8 mouse cellular contexts compared by ENCODE assay signal in the genomic region with DNA sequence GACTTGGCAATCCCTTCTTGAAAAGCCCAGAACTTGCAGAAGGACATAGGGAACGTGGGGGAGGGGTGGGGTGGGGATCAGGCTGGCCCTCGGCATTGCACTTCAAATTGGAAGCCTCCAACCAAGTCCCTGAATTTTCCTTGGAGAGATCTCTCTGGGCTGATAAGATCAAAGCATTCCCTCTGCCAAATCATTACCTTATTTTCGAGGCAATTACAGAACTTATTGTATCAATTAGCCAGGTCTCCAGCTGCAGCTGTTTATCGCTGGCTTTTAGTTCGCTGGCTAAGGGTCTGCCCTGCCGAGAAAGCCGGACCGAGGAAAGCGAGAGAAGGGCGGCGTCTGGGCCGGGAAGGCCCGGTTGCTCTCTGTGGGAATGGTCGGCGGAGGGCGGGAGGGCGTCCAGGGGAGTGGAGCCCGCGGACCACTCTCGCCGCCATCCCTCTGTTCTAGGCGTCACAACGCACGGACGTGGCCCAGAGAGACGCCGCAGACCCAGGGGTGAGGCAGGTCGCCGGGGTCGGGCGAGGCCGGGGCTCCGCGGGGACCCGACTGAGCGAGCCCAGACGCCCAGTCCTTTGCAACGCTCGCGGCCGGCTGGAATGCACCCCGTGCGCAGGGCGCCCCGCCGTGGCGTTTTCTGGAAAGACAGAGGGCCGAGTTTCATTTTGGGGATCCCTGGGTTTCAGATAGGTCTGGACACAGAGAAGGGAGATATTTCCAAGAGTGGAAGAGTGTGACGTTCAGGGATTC. TPM values are rescaled to one million over a fixed set of nuclear protein-coding genes. Genes with fewer than 3 reads are reported as not detected.
DNase-seq lines count a peak whose midpoint lies in the region; ATAC-seq lines count a peak whose summit lies in the region.

No protein-coding gene starts in this region.

- H3K9me3 ChIP-seq in hindbrain, embryonic 16.5 days (ENCODE audit: control insufficient read depth, low read length) = no peaks in the 10 kb centered on the region

- H3K9ac ChIP-seq in hindbrain, embryonic 16.5 days (ENCODE audit: low read depth, low read length) = peak overlapping the region; percentile 68

- no peaks in the 10 kb centered on the region for H3K36me3 ChIP-seq in hindbrain, embryonic 16.5 days (ENCODE audit: control insufficient read depth, insufficient read depth, low read length)

- peaks cover 8% of the 10 kb centered on the region for H3K27me3 ChIP-seq in hindbrain, embryonic 16.5 days (replicated peaks; ENCODE audit: control insufficient read depth, insufficient read depth, low read length)

- no peaks in the 10 kb centered on the region for H3K4me1 ChIP-seq in hindbrain, embryonic 16.5 days (ENCODE audit: control insufficient read depth, insufficient read depth, low read depth, low read length)

- WGBS in hindbrain, embryonic 16.5 days = 1% methylated on average over 49 of the region's 49 CpGs

- peak; percentile 78 for ATAC-seq in hindbrain, embryonic 16.5 days

- DNase-seq in R1 (ENCODE audit: low read depth, low spot score) = peak; percentile 78
- peak; percentile 84 to 86 for DNase-seq in cerebellum, postnatal 14 days
- peak; percentile 93 for DNase-seq in gastrocnemius, adult 18-20 months (ENCODE audit: low spot score)
- peak; percentile 92 for DNase-seq in left cerebral cortex, adult 18-20 months (ENCODE audit: low spot score in 2 of 2)
- peak; percentile 92 to 96 for DNase-seq in lung, postnatal 4 days
- peak; percentile 83 to 90 for DNase-seq in right cerebral cortex, postnatal 10 days (ENCODE audit: low spot score in 2 of 2)
- DNase-seq in urinary bladder, postnatal 14 days (ENCODE audit: low spot score) = peak; percentile 92

- H3K27ac ChIP-seq in hindbrain, embryonic 16.5 days (ENCODE audit: low read depth, low read length) = 0 out of 2 replicates have a peak overlapping the region, but pooled peaks have one; percentile 7

- H3K4me3 ChIP-seq in hindbrain, embryonic 16.5 days (ENCODE audit: low read length) = peak overlapping the region; percentile 51

- H3K4me2 ChIP-seq in hindbrain, embryonic 16.5 days (ENCODE audit: low read length) = peak overlapping the region; percentile 75

RNA-seq across cellular contexts. Expression of gene Wnt2b, which starts 6.0 kb away (rescaled TPM):
- under 1 TPM; 0.21 to 0.31 TPM for total RNA-seq in gastrocnemius, adult 18-20 months (2021)
- polyA plus RNA-seq in hindbrain, embryonic 16.5 days (2015; fragmentation: Nextera tagmentation; extraction: Ambion mirVana) = 0.78 and 0.80 TPM in 2 replicates
- 1 to 10 TPM; 2.4 to 3.2 TPM for total RNA-seq in left cerebral cortex, adult 18-20 months (2021)

Comparison
In these comparisons a context has a peak if more than half of its experiments do, and no peak if none do; other contexts are left out.
1. Peak in every context shown above with its lines: DNase-seq, ATAC-seq, H3K4me3 ChIP-seq and H3K27ac ChIP-seq.